Mouse (Mus musculus): ENCODE measurements around the gene Pwwp2a. TPM values are rescaled to one million over a fixed set of nuclear protein-coding genes. Genes with fewer than 3 reads are reported as not detected.

Gene Pwwp2a
- total and polyA plus RNA-seq, 3 experiments: 20.6 to 32.0 TPM; not detected in 1

DNA sequence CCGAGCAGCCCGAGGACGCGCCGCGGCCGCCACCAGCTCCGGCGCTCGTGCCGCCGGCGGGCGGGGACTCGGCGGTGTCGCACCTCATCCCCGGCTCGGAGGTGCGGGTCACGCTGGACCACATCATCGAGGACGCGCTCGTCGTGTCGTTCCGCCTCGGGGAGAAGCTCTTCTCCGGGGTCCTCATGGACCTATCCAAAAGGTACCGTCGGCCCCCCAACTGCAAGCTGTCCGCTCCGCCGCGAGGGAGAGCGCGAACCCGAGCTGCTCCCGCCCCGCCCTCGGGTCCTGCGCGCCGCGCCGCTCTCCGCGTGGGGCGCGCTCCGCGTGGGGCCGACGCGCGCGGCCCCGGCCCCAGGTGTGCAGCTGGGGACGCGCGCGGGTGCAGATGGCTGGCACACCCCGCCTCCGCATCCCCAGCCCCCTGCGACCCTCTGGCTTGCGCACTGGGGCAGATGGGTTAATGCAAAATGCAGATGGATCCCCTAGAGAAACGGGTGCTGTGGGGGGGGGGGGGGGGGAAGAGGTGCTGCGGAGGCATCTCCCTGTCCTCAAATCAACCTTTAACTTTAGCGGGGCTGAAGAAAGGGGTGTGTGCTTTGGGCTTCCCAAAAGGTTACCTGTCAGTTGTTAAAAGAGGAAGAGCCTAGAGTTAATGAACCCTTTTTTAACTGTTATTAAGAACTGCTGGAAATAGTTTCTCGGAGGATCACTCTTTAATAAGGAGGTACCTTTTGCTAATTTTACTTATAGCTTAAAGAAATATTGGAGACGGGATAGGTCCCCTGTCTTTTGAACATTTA is 818 bp downstream of the Pwwp2a start:
- Histone ChIP-seq H3K9ac (ENCODE audit: control insufficient read depth, low read depth, low read length, poor library complexity, severe bottlenecking) (peak overlapping the region; percentile 96), H3K79me2 (ENCODE audit: control insufficient read depth, insufficient read depth, low read length, poor library complexity) (peaks cover 30% of the 10 kb centered on the region), H3K36me3 (ENCODE audit: control insufficient read depth in 1 of 2, insufficient read depth in 2 of 2, low read length in 2 of 2) (peaks cover 24 to 39% of the 10 kb centered on the region in 2 experiments), H3K27me3 (ENCODE audit: control insufficient read depth in 1 of 2, insufficient read depth in 2 of 2, low read length in 2 of 2) (peaks cover 0 to 2% of the 10 kb centered on the region in 2 experiments; a peak in 2 of 4 replicates), H3K9me3 (replicated peaks; ENCODE audit: insufficient read depth, low read length) (no peaks in the 10 kb centered on the region), H3K4me3 (ENCODE audit: control insufficient read depth in 1 of 2, insufficient read depth in 1 of 2, low read depth in 2 of 2, low read length in 2 of 2) (peak overlapping the region; percentile 94 to 98), H3K4me1 (ENCODE audit: control insufficient read depth in 1 of 2, insufficient read depth in 2 of 2, low read length in 2 of 2) (peaks cover 11 to 12% of the 10 kb centered on the region in 2 experiments), H3K27ac (ENCODE audit: control insufficient read depth, low read depth, low read length) (peak overlapping the region; percentile 60)
- peak; percentile 59 for DNase-seq (ENCODE audit: low read depth, low spot score)
- TF ChIP-seq TCF12 (IDR thresholded peaks at IDR 0.05; ENCODE audit: low read depth, low read length): 0 out of 2 replicates have a peak, but pooled peaks have one; percentile 15
- TF ChIP-seq BHLHE40 (IDR thresholded peaks at IDR 0.05; ENCODE audit: borderline replicate concordance, low read depth, low read length): no peak
- TF ChIP-seq MXI1 (IDR thresholded peaks at IDR 0.05; ENCODE audit: low read depth, low read length): peak; percentile 22; the same call in 1 of the 2 replicates
- peak; percentile 51 for TF ChIP-seq SIN3A (IDR thresholded peaks at IDR 0.05; ENCODE audit: low read length)
- TF ChIP-seq CHD1 (IDR thresholded peaks at IDR 0.05; ENCODE audit: low read depth, low read length): 0 out of 2 replicates have a peak, but pooled peaks have one; percentile 37
- no peak for TF ChIP-seq ETS1 (IDR thresholded peaks at IDR 0.05; ENCODE audit: low read depth, low read length)
- TF ChIP-seq TBP (IDR thresholded peaks at IDR 0.05; ENCODE audit: low read depth, low read length): no peak

GRCm38 (mm10) chr11:43688850-43689249 is 7.1 kb downstream of the Pwwp2a start:
- Histone ChIP-seq H3K27ac (ENCODE audit: control insufficient read depth, low read depth, low read length) (no peak overlapping the region), H3K79me2 (ENCODE audit: control insufficient read depth, insufficient read depth, low read length, poor library complexity) (peaks cover 33% of the 10 kb centered on the region), H3K4me3 (ENCODE audit: control insufficient read depth in 1 of 2, insufficient read depth in 1 of 2, low read depth in 2 of 2, low read length in 2 of 2) (no peak overlapping the region), H3K27me3 (ENCODE audit: control insufficient read depth in 1 of 2, insufficient read depth in 2 of 2, low read length in 2 of 2) (no peaks in the 10 kb centered on the region), H3K4me1 (ENCODE audit: control insufficient read depth in 1 of 2, insufficient read depth in 2 of 2, low read length in 2 of 2) (peaks cover 0 to 12% of the 10 kb centered on the region in 2 experiments; a peak in 2 of 4 replicates), H3K9me3 (replicated peaks; ENCODE audit: insufficient read depth, low read length) (no peaks in the 10 kb centered on the region), H3K9ac (ENCODE audit: control insufficient read depth, low read depth, low read length, poor library complexity, severe bottlenecking) (no peak overlapping the region), H3K36me3 (ENCODE audit: control insufficient read depth in 1 of 2, insufficient read depth in 2 of 2, low read length in 2 of 2) (peaks cover 31 to 46% of the 10 kb centered on the region in 2 experiments)
- DNase-seq (ENCODE audit: low read depth, low spot score): no peak
- TF ChIP-seq ZMIZ1 (IDR thresholded peaks at IDR 0.05; ENCODE audit: low read depth, low read length) (no peak), RCOR1 (IDR thresholded peaks at IDR 0.05; ENCODE audit: low read depth, low read length) (no peak)

GRCm38 (mm10) chr11:43696623-43697022 is 14.8 kb downstream of the Pwwp2a start:
- DNase-seq (ENCODE audit: low read depth, low spot score): no peak
- Histone ChIP-seq H3K9me3 (replicated peaks; ENCODE audit: insufficient read depth, low read length) (no peaks in the 10 kb centered on the region), H3K4me1 (ENCODE audit: control insufficient read depth in 1 of 2, insufficient read depth in 2 of 2, low read length in 2 of 2) (peaks cover 4% of the 10 kb centered on the region in 2 experiments; a peak in 2 of 4 replicates), H3K27ac (ENCODE audit: control insufficient read depth, low read depth, low read length) (no peak overlapping the region), H3K27me3 (ENCODE audit: control insufficient read depth in 1 of 2, insufficient read depth in 2 of 2, low read length in 2 of 2) (no peaks in the 10 kb centered on the region), H3K79me2 (ENCODE audit: control insufficient read depth, insufficient read depth, low read length, poor library complexity) (peaks cover 16% of the 10 kb centered on the region; the same call in 1 of the 2 replicates), H3K4me3 (ENCODE audit: control insufficient read depth in 1 of 2, insufficient read depth in 1 of 2, low read depth in 2 of 2, low read length in 2 of 2) (no peak overlapping the region), H3K36me3 (ENCODE audit: control insufficient read depth in 1 of 2, insufficient read depth in 2 of 2, low read length in 2 of 2) (peaks cover 16 to 17% of the 10 kb centered on the region in 2 experiments), H3K9ac (ENCODE audit: control insufficient read depth, low read depth, low read length, poor library complexity, severe bottlenecking) (no peak overlapping the region)
- TF ChIP-seq JUND (IDR thresholded peaks at IDR 0.05; ENCODE audit: low read depth, low read length): no peak
- no peak for TF ChIP-seq NELFE (IDR thresholded peaks at IDR 0.05; ENCODE audit: low read depth, low read length)
- no peak for TF ChIP-seq RCOR1 (IDR thresholded peaks at IDR 0.05; ENCODE audit: low read depth, low read length)
